Mouse (Mus musculus): Measurements from ENCODE around the gene Cpne6.

The Cpne6 gene

GRCm38 (mm10) chr14:55497449-55497821, 12.8 kb upstream of the Cpne6 start:
- peak; percentile 83 to 86 for DNase-seq (ENCODE audit: low spot score in 2 of 2)

- DNase-seq (ENCODE audit: low spot score in 2 of 2) = no peak
Observed at GRCm38 (mm10) chr14:55505612-55506011, 4.6 kb upstream of the Cpne6 start.

- DNase-seq (ENCODE audit: low spot score in 2 of 2) = no peak
Observed at GRCm38 (mm10) chr14:55507801-55508200, 2.4 kb upstream of the Cpne6 start.

- DNase-seq (ENCODE audit: low spot score in 2 of 2) = no peak
Observed at GRCm38 (mm10) chr14:55509540-55509939, 705 bp upstream of the Cpne6 start.

- peak; percentile 67 to 76 for DNase-seq (ENCODE audit: low spot score in 2 of 2)
Observed at GRCm38 (mm10) chr14:55511037-55511436, 792 bp downstream of the Cpne6 start.

GRCm38 (mm10) chr14:55513927-55514326, 3.7 kb downstream of the Cpne6 start:
- DNase-seq (ENCODE audit: low spot score in 2 of 2) = no peak

GRCm38 (mm10) chr14:55515846-55516245, 5.6 kb downstream of the Cpne6 start:
- DNase-seq (ENCODE audit: low spot score in 2 of 2) = no peak

GRCm38 (mm10) chr14:55518897-55519296, 8.7 kb downstream of the Cpne6 start:
- peak; percentile 73 to 78 for DNase-seq (ENCODE audit: low spot score in 2 of 2)

- no peak for DNase-seq (ENCODE audit: low spot score in 2 of 2)
Observed at GRCm38 (mm10) chr14:55519604-55520003, 9.4 kb downstream of the Cpne6 start.

GRCm38 (mm10) chr14:55520451-55521361, 10.5 kb downstream of the Cpne6 start:
- DNase-seq (ENCODE audit: low spot score in 2 of 2) = peak; percentile 49 to 50

- no peak for DNase-seq (ENCODE audit: low spot score in 2 of 2)
Observed at GRCm38 (mm10) chr14:55524062-55524461, 13.8 kb downstream of the Cpne6 start.

GRCm38 (mm10) chr14:55524785-55525184, 14.5 kb downstream of the Cpne6 start, which contains the start of gene Nrl:
TSS of gene Nrl (minus strand) at chr14:55524981.
- no peak for DNase-seq (ENCODE audit: low spot score in 2 of 2)

- no peak for DNase-seq (ENCODE audit: low spot score in 2 of 2)
Observed at GRCm38 (mm10) chr14:55526674-55527073, 16.4 kb downstream of the Cpne6 start.

GRCm38 (mm10) chr14:55527940-55528339, 17.7 kb downstream of the Cpne6 start:
- peak in 1 of 2 experiments; percentile 41 for DNase-seq (ENCODE audit: low spot score in 2 of 2)

GRCm38 (mm10) chr14:55536116-55536745, 26.0 kb downstream of the Cpne6 start:
- peak in 1 of 2 experiments; percentile 28 for DNase-seq (ENCODE audit: low spot score in 2 of 2)

GRCm38 (mm10) chr14:55540067-55540786, 30.0 kb downstream of the Cpne6 start, which contains the start of gene Pck2:
TSS of gene Pck2 (plus strand) at chr14:55540266.
- DNase-seq (ENCODE audit: low spot score in 2 of 2) = peak; percentile 77 to 80

- DNase-seq (ENCODE audit: low spot score in 2 of 2) = peak; percentile 63 to 84
Observed at GRCm38 (mm10) chr14:55540787-55541321, 30.6 kb downstream of the Cpne6 start.

- no peak for DNase-seq (ENCODE audit: low spot score in 2 of 2)
Observed at GRCm38 (mm10) chr14:55542268-55542667, 32.0 kb downstream of the Cpne6 start.

- DNase-seq (ENCODE audit: low spot score in 2 of 2) = no peak
Observed at GRCm38 (mm10) chr14:55544334-55544733, 34.1 kb downstream of the Cpne6 start.

GRCm38 (mm10) chr14:55550191-55550590, 39.9 kb downstream of the Cpne6 start:
- DNase-seq (ENCODE audit: low spot score in 2 of 2) = no peak

- no peak for DNase-seq (ENCODE audit: low spot score in 2 of 2)
Observed at GRCm38 (mm10) chr14:55551347-55551746, 41.1 kb downstream of the Cpne6 start.

GRCm38 (mm10) chr14:55551794-55552193, 41.5 kb downstream of the Cpne6 start:
- DNase-seq (ENCODE audit: low spot score in 2 of 2) = no peak

Data from frontal cortex, postnatal 36 days (tissue).